Mouse (Mus musculus) CH12.LX (cell line): ENCODE measurements around the gene Gm20441.

ENCODE experiments used
- CTCF ChIP-seq, 2 experiments: IDR thresholded peaks in 1 of 2; conservative IDR thresholded peaks in 1 of 2; 2 replicates each; pipeline ENCODE4 v1.5.1; 2011 to 2012; ENCODE audit warnings: low read depth in 2 of 2, low read length in 2 of 2, improper control_type of control experiment in 1 of 2, inconsistent platforms in 1 of 2, mild to moderate bottlenecking in 1 of 2, moderate library complexity in 1 of 2
- ELF1 ChIP-seq: IDR thresholded peaks from 2 replicates; pipeline ENCODE4 v1.6.1; 2014; ENCODE audit warnings: low read depth, mild to moderate bottlenecking, inconsistent platforms, low read length, improper control_type of control experiment
- IRF4 ChIP-seq: IDR thresholded peaks from 2 replicates; pipeline ENCODE4 v1.6.1; 2014; ENCODE audit warnings: low read depth, mild to moderate bottlenecking, inconsistent platforms, low read length, improper control_type of control experiment
- MAX ChIP-seq: IDR thresholded peaks from 2 replicates; pipeline ENCODE4 v1.6.1; 2011; ENCODE audit warnings: low read length, improper control_type of control experiment
- MEF2A ChIP-seq: IDR thresholded peaks from 2 replicates; pipeline ENCODE4 v1.6.1; 2014; ENCODE audit warnings: low read depth, mild to moderate bottlenecking, inconsistent platforms, low read length, improper control_type of control experiment, borderline replicate concordance
- POLR2A ChIP-seq: IDR thresholded peaks from 2 replicates; pipeline ENCODE4 v1.6.1; 2011; ENCODE audit warnings: low read depth, mild to moderate bottlenecking, improper control_type of control experiment, low read length
- RCOR1 ChIP-seq: conservative IDR thresholded peaks from 2 replicates; pipeline ENCODE4 v1.6.1; 2012; ENCODE audit warnings: low read depth, mild to moderate bottlenecking, inconsistent platforms, low read length, improper control_type of control experiment
- TCF12 ChIP-seq: IDR thresholded peaks from 2 replicates; pipeline ENCODE4 v1.6.1; 2014; ENCODE audit warnings: low read depth, mild to moderate bottlenecking, inconsistent platforms, low read length, improper control_type of control experiment

GRCm38 (mm10) chr10:75796731-75797516, 16.2 kb upstream of the Gm20441 start:
- TF ChIP-seq CTCF (conservative IDR thresholded peaks at IDR 0.05 in 1 of 2, IDR thresholded peaks at IDR 0.05 in 1 of 2; ENCODE audit: low read depth in 2 of 2, low read length in 2 of 2) (no peak), MEF2A (no peak), RCOR1 (no peak), ELF1 (no peak), POLR2A (no peak), IRF4 (no peak), MAX (no peak), TCF12 (no peak)
